Mouse (Mus musculus) ES-E14 (cell line): Measurements from ENCODE around the gene Npl.
A peak's percentile ranks its signal among the peaks of the same experiment; 100 is the strongest.

Experiments
- CHD2 ChIP-seq: IDR thresholded peaks from 2 replicates; pipeline ENCODE4 v1.6.1; 2014; ENCODE audit warnings: mild to moderate bottlenecking, low read depth, low read length, inconsistent platforms
- HCFC1 ChIP-seq: IDR thresholded peaks from 2 replicates; pipeline ENCODE4 v1.6.1; 2012; ENCODE audit warnings: low read length, inconsistent platforms, borderline replicate concordance; ENCODE audit not compliant: insufficient read depth
- MAFK ChIP-seq: IDR thresholded peaks from 2 replicates; pipeline ENCODE4 v1.6.1; 2014; ENCODE audit warnings: mild to moderate bottlenecking, low read depth, low read length, inconsistent platforms; ENCODE audit not compliant: insufficient read depth

GRCm38 (mm10) chr1:153532234-153532841 lies 17.5 kb downstream of the Npl start:
- TF ChIP-seq HCFC1 (no peak), CHD2 (no peak), MAFK (peak; percentile 88)
